Mouse (Mus musculus) T-cell, adult 2 months (primary cell): ENCODE measurements around the gene Arhgap6.

Experiments
- DNase-seq: peaks from one replicate; pipeline ENCODE4 v3.0.0; 2022; ENCODE audit warnings: low spot score

Gene Arhgap6

GRCm38 (mm10) chrX:168794974-168795858 lies at the start of gene Arhgap6:
Arhgap6 (plus strand) TSS chrX:168795099.
- no peak for DNase-seq

DNA sequence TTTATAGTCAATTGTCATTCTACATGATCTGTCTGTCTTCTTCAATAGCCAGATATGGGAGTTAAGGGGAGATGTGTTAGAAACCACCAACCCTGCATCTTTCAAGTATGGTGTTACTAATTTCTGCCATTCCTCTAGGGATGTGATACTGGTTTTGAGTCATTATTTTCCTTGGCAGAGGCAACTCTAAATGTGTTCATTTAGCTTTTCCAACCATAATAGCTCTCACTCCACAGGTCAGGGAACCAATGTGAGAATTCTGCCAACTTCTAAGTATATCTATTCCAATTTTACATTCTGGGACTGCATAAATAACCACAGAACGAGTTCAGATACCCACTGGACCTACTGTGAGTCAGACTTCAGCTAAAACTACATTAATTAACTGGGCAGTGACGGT lies 47.9 kb upstream of the Arhgap6 start:
- DNase-seq, result no peak

DNA sequence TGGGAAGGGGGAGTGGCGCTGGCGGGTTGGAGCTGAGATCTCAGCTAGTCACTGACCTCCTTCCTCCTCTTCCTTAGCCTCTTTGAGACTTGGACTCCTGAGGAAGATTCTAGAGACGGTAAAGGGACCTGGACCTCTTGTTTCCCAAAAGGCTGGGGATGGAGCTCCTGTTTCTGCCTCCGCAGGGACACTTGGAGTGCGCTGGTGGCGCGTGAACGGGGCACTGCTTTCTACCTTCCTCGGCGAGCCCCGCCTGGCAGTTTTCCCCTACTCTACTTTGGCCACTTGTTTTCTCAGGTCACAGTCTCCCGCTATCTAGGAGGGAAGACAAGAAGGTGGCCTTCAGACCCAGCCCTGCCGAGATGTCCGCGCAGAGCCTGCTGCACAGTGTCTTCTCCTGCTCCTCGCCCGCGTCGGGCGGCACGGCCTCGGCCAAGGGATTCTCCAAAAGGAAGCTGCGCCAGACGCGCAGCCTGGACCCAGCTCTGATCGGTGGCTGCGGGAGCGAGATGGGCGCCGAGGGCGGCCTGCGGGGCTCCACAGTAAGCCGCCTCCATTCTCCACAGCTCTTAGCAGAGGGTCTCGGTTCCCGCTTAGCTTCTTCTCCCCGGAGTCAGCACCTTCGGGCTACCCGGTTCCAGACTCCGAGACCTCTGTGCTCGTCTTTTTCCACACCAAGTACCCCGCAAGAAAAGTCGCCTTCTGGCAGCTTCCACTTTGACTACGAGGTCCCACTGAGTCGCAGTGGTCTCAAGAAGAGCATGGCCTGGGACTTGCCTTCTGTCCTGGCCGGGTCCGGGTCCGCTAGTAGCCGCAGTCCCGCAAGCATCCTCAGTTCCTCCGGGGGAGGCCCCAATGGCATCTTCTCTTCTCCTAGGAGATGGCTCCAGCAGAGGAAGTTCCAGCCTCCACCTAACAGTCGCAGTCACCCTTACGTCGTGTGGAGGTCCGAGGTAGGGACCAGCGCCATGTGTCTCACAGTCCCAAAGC lies 1.3 kb downstream of the Arhgap6 start:
- DNase-seq, result no peak

- no peak for DNase-seq
Observed at GRCm38 (mm10) chrX:168804677-168805076, 9.8 kb downstream of the Arhgap6 start.

DNA sequence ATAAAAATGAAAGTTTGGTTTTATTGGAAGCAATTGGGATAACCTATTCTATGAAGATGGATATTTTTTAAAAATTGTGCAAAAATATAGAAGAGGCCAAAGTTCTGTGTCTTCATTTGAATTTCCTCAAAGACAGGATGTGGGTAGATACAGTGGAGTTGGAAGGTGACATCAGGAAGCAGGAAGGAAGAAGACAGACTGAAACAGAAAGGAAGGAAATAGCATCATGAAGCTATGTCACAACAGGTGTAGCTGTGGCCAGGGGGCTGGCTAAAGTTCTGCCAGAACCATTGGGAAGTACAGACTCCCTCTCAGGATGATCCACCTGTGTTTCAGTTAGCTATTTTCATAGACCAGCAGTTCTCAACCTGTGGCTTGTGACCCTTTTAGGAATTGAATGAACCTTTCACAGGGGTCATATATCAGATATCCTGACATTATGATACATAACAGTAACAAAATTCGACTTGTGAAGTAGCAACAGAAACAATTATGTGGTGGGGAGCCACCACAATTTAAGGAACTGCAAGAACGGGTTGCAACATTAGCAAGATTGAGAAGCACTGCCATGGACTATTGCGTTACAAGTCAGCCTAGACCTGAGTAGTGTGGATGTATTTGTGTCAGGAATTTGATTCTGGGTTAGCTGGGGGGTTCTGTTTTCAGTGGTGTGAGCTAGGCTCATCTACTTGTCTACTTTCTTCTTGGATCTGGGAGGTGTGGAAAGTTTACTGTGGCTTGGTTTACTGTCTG lies 15.8 kb downstream of the Arhgap6 start:
- DNase-seq, result no peak

GRCm38 (mm10) chrX:168818858-168819257 lies 24.0 kb downstream of the Arhgap6 start:
- no peak for DNase-seq

GRCm38 (mm10) chrX:168824166-168824565 lies 29.3 kb downstream of the Arhgap6 start:
- no peak for DNase-seq

- no peak for DNase-seq
Observed at GRCm38 (mm10) chrX:168832343-168832742, 37.4 kb downstream of the Arhgap6 start.

- no peak for DNase-seq
Observed at GRCm38 (mm10) chrX:168848062-168848461, 53.2 kb downstream of the Arhgap6 start.

GRCm38 (mm10) chrX:168874688-168875087 lies 79.8 kb downstream of the Arhgap6 start:
- DNase-seq, result no peak

GRCm38 (mm10) chrX:168903557-168903956 lies 108.7 kb downstream of the Arhgap6 start:
- DNase-seq, result no peak

DNA sequence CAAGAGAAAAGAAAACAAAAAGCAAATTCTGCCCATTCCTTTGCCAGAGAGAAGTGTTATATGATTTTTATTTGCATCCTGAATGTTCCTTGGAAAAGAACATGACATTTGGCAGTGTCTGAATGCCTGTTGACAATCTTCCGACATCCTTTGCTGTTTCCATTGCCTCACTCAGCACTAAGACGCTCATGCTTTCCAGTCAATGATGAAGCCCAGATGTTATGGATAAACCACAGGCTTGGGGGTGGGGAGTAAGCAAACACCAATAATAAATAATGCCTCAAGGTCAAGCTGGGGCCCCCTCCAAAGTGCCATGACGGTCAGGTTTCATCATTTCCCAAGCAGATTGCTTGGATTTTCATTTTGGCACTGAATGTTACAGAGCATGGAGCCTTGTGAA lies 109.2 kb downstream of the Arhgap6 start:
- no peak for DNase-seq

DNA sequence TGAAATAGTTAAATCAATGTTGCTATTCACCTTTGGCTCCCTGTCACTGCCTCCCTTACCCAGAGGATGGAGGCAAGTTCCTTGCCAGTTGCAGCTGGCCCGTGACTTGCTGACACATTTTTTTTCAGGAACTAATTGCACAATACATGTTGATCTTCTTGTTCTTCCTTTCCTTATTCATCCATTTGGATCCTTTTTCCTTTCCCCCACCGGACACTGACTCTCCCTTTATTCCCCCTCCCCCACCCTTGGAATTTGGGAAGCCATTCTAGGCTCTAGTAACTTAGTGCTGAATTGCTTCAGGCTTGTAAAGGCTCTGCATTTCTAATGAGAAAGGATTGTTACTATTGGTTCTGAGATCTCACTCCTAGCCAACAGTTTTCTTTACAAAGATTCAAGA lies 112.7 kb downstream of the Arhgap6 start:
- DNase-seq, result no peak

- DNase-seq, result no peak
Observed at GRCm38 (mm10) chrX:168913519-168913918, 118.6 kb downstream of the Arhgap6 start.

DNA sequence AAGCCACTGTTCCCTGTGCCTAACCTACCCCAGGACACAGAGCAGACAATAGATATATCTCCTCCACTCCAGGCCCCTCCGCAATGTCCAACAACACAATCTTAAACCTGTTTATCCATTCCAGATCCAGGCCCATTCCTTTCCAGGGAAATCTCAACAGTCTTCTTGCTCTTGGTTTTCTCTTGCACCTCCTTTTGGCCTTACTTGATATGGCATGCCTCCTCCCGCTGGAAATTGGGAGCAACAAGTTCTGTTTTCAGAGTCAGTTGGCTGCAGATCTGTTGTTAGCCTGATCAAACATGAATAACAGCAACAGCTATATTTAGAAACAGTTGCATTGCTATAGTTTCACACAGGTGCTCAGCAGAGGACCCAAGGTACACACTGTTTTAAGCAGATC lies 126.0 kb downstream of the Arhgap6 start:
- DNase-seq, result no peak

- no peak for DNase-seq
Observed at GRCm38 (mm10) chrX:168932420-168932819, 137.5 kb downstream of the Arhgap6 start.

DNA sequence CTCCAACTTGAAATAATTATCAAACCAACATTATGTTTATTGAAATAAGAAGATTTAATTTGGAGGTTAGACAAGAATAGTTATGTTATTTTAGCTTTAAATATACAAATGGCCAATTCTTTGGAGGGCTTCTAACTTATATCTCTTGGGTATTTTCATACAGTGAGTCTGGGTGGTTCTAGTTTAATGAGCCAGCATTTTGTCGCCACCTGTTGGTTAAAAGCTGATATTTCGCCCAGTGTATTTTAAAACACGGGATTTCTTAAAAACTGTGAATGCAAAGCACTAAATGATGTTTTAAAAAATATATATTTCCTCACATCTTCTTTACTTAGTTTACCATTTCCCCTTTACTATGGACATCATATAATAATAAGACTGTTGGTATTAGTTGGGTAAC lies 140.5 kb downstream of the Arhgap6 start:
- no peak for DNase-seq

DNA sequence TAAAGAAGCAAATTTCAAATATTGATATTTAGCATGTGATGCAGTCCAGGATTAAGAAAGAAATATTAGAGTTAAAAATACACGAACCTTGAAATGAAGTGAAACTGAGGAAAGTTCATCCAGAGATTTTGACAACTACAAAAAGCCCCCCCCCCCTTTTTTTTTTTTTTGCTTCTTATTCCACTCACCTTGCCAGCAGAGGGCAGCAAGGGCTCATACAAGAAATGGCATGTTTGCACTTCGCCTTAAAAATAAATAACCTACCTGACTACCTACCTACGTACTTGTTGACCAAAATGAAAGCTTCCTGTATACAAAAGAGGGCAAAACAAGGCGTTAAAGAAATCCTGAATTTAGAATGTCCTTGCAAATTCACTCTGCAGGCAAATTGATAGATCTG lies 143.0 kb downstream of the Arhgap6 start:
- DNase-seq, result no peak

DNA sequence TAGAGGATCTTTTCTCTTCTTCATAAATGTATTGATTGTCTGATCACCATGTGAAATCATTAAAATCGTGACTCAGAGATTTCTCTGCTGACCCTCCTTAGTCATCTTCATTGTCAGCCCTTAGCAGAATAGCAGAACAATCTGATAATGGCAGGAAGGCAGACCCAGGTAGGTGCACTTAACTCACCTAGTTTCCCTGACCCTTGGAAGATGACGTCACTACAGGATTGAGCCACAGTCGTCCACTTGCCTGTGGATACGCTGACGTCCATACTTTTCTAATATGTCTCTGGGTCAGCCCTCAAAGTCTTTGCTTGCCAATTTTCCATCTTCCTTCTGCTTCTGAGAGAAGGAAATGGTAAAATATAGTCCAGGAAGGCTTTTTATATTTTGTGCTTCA lies 146.8 kb downstream of the Arhgap6 start:
- DNase-seq, result no peak

- DNase-seq, result no peak
Observed at GRCm38 (mm10) chrX:168943217-168943616, 148.3 kb downstream of the Arhgap6 start.

DNA sequence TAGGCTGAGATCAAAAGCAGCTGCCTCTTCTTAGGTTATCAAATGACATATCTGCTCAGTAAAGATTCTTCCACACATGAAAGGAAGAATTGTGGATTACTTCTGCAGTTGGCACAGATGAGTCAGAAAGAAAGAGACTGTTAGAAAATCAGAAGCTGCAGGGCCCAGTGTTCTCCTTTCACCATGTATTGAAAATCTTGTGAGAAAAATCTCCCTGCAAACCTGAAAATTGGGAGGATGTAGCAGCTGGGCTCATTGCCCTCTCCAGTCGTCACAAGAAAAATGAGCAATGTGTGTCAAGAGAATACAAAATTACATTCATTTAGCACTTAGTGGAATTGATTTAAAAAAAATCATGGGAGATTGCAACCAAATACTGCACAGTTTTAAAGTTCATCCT lies 180.5 kb downstream of the Arhgap6 start:
- DNase-seq, result no peak

GRCm38 (mm10) chrX:168977776-168978175 lies 182.9 kb downstream of the Arhgap6 start:
- DNase-seq, result no peak
